Mouse (Mus musculus) ovary, postnatal 14 days (tissue): ENCODE results near the gene Usp39.

Source experiments
- DNase-seq: peaks from one replicate; pipeline ENCODE4 v3.0.0; 2022; ENCODE audit warnings: low spot score

Usp39 gene

GRCm38 (mm10) chr6:72371571-72371970, 26.6 kb upstream of the Usp39 start:
- no peak for DNase-seq

- DNase-seq: no peak
Observed at GRCm38 (mm10) chr6:72371147-72371546, 26.2 kb upstream of the Usp39 start.

- DNase-seq: no peak
Observed at GRCm38 (mm10) chr6:72370091-72370490, 25.1 kb upstream of the Usp39 start.

- DNase-seq: no peak
Observed at GRCm38 (mm10) chr6:72369557-72369956, 24.6 kb upstream of the Usp39 start.

GRCm38 (mm10) chr6:72367460-72367974, 22.5 kb upstream of the Usp39 start:
- DNase-seq: no peak

- DNase-seq: no peak
Observed at GRCm38 (mm10) chr6:72366844-72367443, 22.0 kb upstream of the Usp39 start, which contains the start of gene Rnf181. Gene Rnf181, minus strand, starts transcription at chr6:72366956.

GRCm38 (mm10) chr6:72366304-72366703, 21.3 kb upstream of the Usp39 start:
- DNase-seq: no peak

- no peak for DNase-seq
Observed at GRCm38 (mm10) chr6:72364985-72365384, 20.0 kb upstream of the Usp39 start.

- DNase-seq: no peak
Observed at GRCm38 (mm10) chr6:72364009-72364408, 19.0 kb upstream of the Usp39 start.

GRCm38 (mm10) chr6:72362132-72363028, 17.4 kb upstream of the Usp39 start:
- DNase-seq: peak; percentile 85

- no peak for DNase-seq
Observed at GRCm38 (mm10) chr6:72361121-72361551, 16.2 kb upstream of the Usp39 start.

GRCm38 (mm10) chr6:72360599-72360935, 15.6 kb upstream of the Usp39 start:
- DNase-seq: no peak

GRCm38 (mm10) chr6:72359891-72360598, 15.1 kb upstream of the Usp39 start:
- DNase-seq: no peak

- DNase-seq: no peak
Observed at GRCm38 (mm10) chr6:72359343-72359742, 14.4 kb upstream of the Usp39 start.

- DNase-seq: no peak
Observed at GRCm38 (mm10) chr6:72358086-72358764, 13.2 kb upstream of the Usp39 start.

- no peak for DNase-seq
Observed at GRCm38 (mm10) chr6:72357164-72358079, 12.4 kb upstream of the Usp39 start.

GRCm38 (mm10) chr6:72356001-72356532, 11.1 kb upstream of the Usp39 start:
- DNase-seq: no peak

- DNase-seq: peak; percentile 70
Observed at GRCm38 (mm10) chr6:72355066-72355911, 10.3 kb upstream of the Usp39 start, which contains the start of gene Tmem150a. Gene Tmem150a, plus strand, starts transcription at chr6:72355447.

GRCm38 (mm10) chr6:72354025-72354424, 9.0 kb upstream of the Usp39 start:
- DNase-seq: no peak
